Mouse (Mus musculus): ENCODE results near the gene Tenm2.

DNA sequence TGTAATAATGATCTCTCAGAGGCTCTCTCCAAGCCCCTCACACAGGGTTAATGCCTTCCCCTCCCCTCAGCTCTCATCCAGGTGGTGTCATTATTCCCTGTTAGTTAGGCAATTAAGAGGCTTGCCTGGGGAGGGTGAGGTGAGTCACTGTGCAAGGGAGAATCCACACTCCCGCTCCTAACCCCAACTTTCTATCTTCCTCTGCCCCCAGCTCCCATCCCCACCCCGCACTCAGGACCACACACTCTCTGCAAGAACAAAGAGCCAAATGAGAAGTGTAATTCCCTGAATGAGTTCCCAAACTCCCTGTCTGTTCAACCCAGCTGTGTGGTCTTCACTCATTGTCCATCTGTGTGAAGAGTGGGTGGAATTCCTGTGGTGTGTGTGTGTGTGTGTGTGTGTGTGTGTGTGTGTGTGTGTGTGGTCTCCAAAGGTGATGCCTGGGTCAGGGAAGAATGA is 932.8 kb downstream of the Tenm2 start:
- no peak for TF ChIP-seq POLR2A (IDR thresholded peaks at IDR 0.05; ENCODE audit: low read depth, low read length)
- TF ChIP-seq USF1 (IDR thresholded peaks at IDR 0.05; ENCODE audit: low read depth, low read length) = no peak
- TF ChIP-seq RAD21 (IDR thresholded peaks at IDR 0.05; ENCODE audit: low read depth, low read length) = no peak
- no peak for TF ChIP-seq CTCF (conservative IDR thresholded peaks at IDR 0.05 in 1 of 2, IDR thresholded peaks at IDR 0.05 in 1 of 2; ENCODE audit: low read depth in 2 of 2, low read length in 2 of 2)
- TF ChIP-seq MAX (IDR thresholded peaks at IDR 0.05; ENCODE audit: low read length) = no peak
- no peak for TF ChIP-seq MYC (IDR thresholded peaks at IDR 0.05; ENCODE audit: low read depth, low read length)
- no peak for TF ChIP-seq TCF12 (IDR thresholded peaks at IDR 0.05; ENCODE audit: low read depth, low read length)
